Mouse (Mus musculus) ES-Bruce4 (cell line): Measurements from ENCODE around the gene Src.

Experiments used
- CTCF ChIP-seq: IDR thresholded peaks from one replicate; pipeline ENCODE4 v1.8.1; 2011; ENCODE audit warnings: low read depth, low read length
- EP300 ChIP-seq: IDR thresholded peaks from 2 replicates; pipeline ENCODE4 v1.6.1; 2011; ENCODE audit warnings: low read depth, low read length; ENCODE audit not compliant: insufficient read depth
- POLR2A ChIP-seq: IDR thresholded peaks from one replicate; pipeline ENCODE4 v1.8.1; 2011; ENCODE audit warnings: low read length; ENCODE audit not compliant: insufficient read depth

- TF ChIP-seq POLR2A (no peak), CTCF (no peak), EP300 (no peak)
Observed at GRCm38 (mm10) chr2:157519452-157519851, 101.2 kb downstream of the Src start.
